Mouse (Mus musculus) liver, postnatal 0 days (tissue): ENCODE data around the gene Pdcd1lg2.

Experiments used
- CTCF ChIP-seq: sonication (generic); IDR thresholded peaks from 2 replicates; pipeline ENCODE4 v1.5.1; 2016; ENCODE audit warnings: antibody characterized with exemption, low read depth
- EP300 ChIP-seq: IDR thresholded peaks from 2 replicates; pipeline ENCODE4 v1.6.1; 2016; ENCODE audit warnings: antibody characterized with exemption, low read depth, mild to moderate bottlenecking

DNA sequence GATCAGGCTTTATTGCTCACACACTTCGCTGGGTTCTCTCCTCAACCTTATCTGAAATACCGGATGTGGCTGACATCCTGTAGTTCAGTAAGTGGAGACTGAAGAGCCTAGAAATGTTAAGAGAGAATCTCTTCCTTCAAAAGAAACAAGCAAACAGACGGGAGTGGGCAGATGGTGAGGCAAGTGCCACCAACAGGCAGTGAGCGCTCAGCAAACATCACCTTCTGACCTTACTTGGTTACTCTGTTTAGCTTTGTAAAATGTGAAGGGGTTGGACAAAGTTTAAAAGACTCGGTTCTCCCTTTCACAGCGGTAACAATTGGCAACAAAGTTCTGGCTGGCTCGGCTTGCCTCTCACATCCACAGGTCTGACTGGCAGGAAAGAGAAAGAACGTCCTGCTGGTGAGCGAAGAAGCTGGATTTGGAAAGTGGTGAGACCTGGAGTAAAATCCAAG, 8.0 kb downstream of the Pdcd1lg2 start:
- TF ChIP-seq EP300 (no peak), CTCF (no peak)
